Mouse (Mus musculus) hindbrain, embryonic 16.5 days (tissue): ENCODE data around the gene Nell1. TPM values are rescaled to one million over a fixed set of nuclear protein-coding genes. Genes with fewer than 3 reads are reported as not detected.

Source experiments
- ATAC-seq: fragments of 200-750 bp; cut with Nextera tagmentation; 2 replicates; pipeline ENCODE4 v1.8.0; 2017; ENCODE audit warnings: moderate TSS enrichment, moderate library complexity
- H3K27ac ChIP-seq: fragments of 300-500 bp; sonication (generic); 2 replicates; pipeline ENCODE4 v1.5.1; 2014; ENCODE audit warnings: low read depth, mild to moderate bottlenecking, control low read depth, low read length, moderate library complexity
- H3K27me3 ChIP-seq: fragments of 300-500 bp; sonication (generic); replicated peaks from 2 replicates; pipeline ENCODE4 v1.6.1; 2014; ENCODE audit warnings: low read length; ENCODE audit not compliant: control insufficient read depth, insufficient read depth
- H3K36me3 ChIP-seq: fragments of 300-500 bp; sonication (generic); 2 replicates; pipeline ENCODE4 v1.6.1; 2014; ENCODE audit warnings: mild to moderate bottlenecking, low read length, moderate library complexity, mixed read lengths; ENCODE audit not compliant: control insufficient read depth, insufficient read depth
- H3K4me1 ChIP-seq: fragments of 300-500 bp; sonication (generic); 2 replicates; pipeline ENCODE4 v1.6.1; 2014; ENCODE audit warnings: low read depth, low read length; ENCODE audit not compliant: control insufficient read depth, insufficient read depth
- H3K4me2 ChIP-seq: fragments of 300-500 bp; sonication (generic); 2 replicates; pipeline ENCODE4 v1.6.1; 2014; ENCODE audit warnings: mild to moderate bottlenecking, low read length, control low read depth, moderate library complexity
- H3K4me3 ChIP-seq: fragments of 300-500 bp; sonication (generic); 2 replicates; pipeline ENCODE4 v1.5.1; 2014; ENCODE audit warnings: mild to moderate bottlenecking, low read length, control low read depth, moderate library complexity
- H3K9ac ChIP-seq: fragments of 300-500 bp; sonication (generic); 2 replicates; pipeline ENCODE4 v1.6.1; 2014; ENCODE audit warnings: low read depth, mild to moderate bottlenecking, control low read depth, low read length, moderate library complexity
- H3K9me3 ChIP-seq: fragments of 300-500 bp; sonication (generic); 2 replicates; pipeline ENCODE4 v1.6.1; 2014; ENCODE audit warnings: mild to moderate bottlenecking, low read length, moderate library complexity; ENCODE audit not compliant: control insufficient read depth
- WGBS: fragments of 180-500 bp; shearing (Covaris S2); extraction: QIAGEN DNeasy Blood & Tissue Kit; methylation state at CpG from one replicate; pipeline ENCODE4 v1.1.7; 2014; 5-methylcytosine and 5-hydroxymethylcytosine counted together
- polyA plus RNA-seq: library from polyadenylated mRNA; unstranded; fragments of >200 nt; fragmentation: Nextera tagmentation; extraction: Ambion mirVana; gene quantifications from 2 replicates; pipeline ENCODE4 v1.2.1, GENCODE M21; 2015

Nell1 gene
- polyA plus RNA-seq, 1 experiment from 2014 or later: 38.2 TPM

- Histone ChIP-seq H3K27ac (no peak overlapping the region), H3K36me3 (no peaks in the 10 kb centered on the region), H3K27me3 (no peaks in the 10 kb centered on the region), H3K9ac (no peak overlapping the region), H3K4me2 (no peak overlapping the region), H3K4me1 (no peaks in the 10 kb centered on the region), H3K4me3 (no peak overlapping the region), H3K9me3 (no peaks in the 10 kb centered on the region)
- ATAC-seq: no peak
- WGBS: 65% methylated on average over 7 of the region's 7 CpGs
Measured at GRCm38 (mm10) chr7:49954834-49955233, 19.8 kb upstream of the Nell1 start.

DNA sequence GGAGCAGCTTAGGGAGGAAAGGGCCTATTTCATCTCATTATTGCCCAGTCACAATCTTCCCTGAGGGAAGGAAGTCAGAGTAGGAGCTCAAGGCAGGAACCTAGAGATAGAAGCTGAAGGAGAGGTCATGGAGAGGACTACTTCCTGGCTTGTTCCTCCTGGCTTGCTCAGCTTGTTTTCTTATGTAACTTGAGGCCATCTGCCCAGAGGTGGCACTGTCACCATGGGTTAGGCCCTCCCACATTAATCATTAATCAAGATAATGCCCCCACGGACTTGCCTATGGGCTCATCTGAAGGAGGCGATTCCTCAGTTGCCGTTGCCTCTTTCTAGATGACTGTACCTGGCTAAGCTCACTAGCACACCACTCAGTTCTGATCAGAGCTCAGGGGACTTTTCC is 17.5 kb upstream of the Nell1 start:
- Histone ChIP-seq H3K9me3 (no peaks in the 10 kb centered on the region), H3K27ac (no peak overlapping the region), H3K4me2 (no peak overlapping the region), H3K36me3 (no peaks in the 10 kb centered on the region), H3K4me1 (no peaks in the 10 kb centered on the region), H3K9ac (no peak overlapping the region), H3K27me3 (no peaks in the 10 kb centered on the region), H3K4me3 (no peak overlapping the region)
- WGBS: 79% methylated on average over 3 of the region's 3 CpGs
- no peak for ATAC-seq

- Histone ChIP-seq H3K36me3 (no peaks in the 10 kb centered on the region), H3K27me3 (no peaks in the 10 kb centered on the region), H3K4me3 (no peak overlapping the region), H3K9ac (no peak overlapping the region), H3K4me2 (no peak overlapping the region), H3K4me1 (no peaks in the 10 kb centered on the region), H3K9me3 (no peaks in the 10 kb centered on the region), H3K27ac (no peak overlapping the region)
- no peak for ATAC-seq
- 55% methylated on average over 2 of the region's 2 CpGs for WGBS
Measured at GRCm38 (mm10) chr7:49963764-49964163, 10.9 kb upstream of the Nell1 start.

DNA sequence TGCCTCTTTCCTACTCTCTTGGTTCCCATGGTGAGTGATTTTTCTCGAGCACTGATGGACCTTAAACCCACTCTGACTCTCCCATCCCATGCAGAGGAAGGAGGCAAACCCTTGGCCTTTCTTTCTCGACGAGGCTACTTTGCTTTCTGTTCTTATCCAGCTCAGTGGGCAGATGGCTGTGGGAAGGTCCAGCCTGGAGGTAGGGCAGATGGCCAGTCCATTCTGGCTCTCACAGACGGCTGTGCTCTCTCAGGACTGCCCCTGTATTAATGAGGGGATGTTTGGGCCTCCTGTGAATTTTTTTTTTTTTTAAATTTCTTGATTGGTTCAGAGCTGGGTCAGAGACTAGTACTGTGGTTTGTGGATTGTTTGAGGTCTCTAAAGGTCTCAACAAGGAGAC is 5.1 kb upstream of the Nell1 start:
- WGBS: 25% methylated on average over 4 of the region's 4 CpGs
- no peak for ATAC-seq
- H3K36me3 ChIP-seq: no peaks in the 10 kb centered on the region
- no peak overlapping the region for H3K4me2 ChIP-seq
- peaks cover 9% of the 10 kb centered on the region; the same call in 1 of the 2 replicates for H3K27me3 ChIP-seq
- H3K4me3 ChIP-seq: no peak overlapping the region
- no peaks in the 10 kb centered on the region for H3K9me3 ChIP-seq
- H3K9ac ChIP-seq: no peak overlapping the region
- no peak overlapping the region for H3K27ac ChIP-seq
- no peaks in the 10 kb centered on the region for H3K4me1 ChIP-seq

- Histone ChIP-seq H3K9me3 (no peaks in the 10 kb centered on the region), H3K4me2 (peak overlapping the region; percentile 96), H3K4me1 (peaks cover 4% of the 10 kb centered on the region), H3K27me3 (peaks cover 12% of the 10 kb centered on the region; the same call in 1 of the 2 replicates), H3K9ac (peak overlapping the region; percentile 72), H3K36me3 (no peaks in the 10 kb centered on the region), H3K27ac (peak overlapping the region; percentile 52; the same call in 1 of the 2 replicates), H3K4me3 (peak overlapping the region; percentile 60)
- ATAC-seq: peak; percentile 74
- WGBS: under 1% methylated on average over 37 of the region's 40 CpGs
Measured at GRCm38 (mm10) chr7:49975441-49976121, 917 bp downstream of the Nell1 start.

- Histone ChIP-seq H3K4me1 (0 out of 2 replicates have a peak, but pooled peaks cover 2% of the 10 kb centered on the region), H3K4me2 (no peak overlapping the region), H3K9me3 (no peaks in the 10 kb centered on the region), H3K27me3 (no peaks in the 10 kb centered on the region; the same call in 1 of the 2 replicates), H3K36me3 (no peaks in the 10 kb centered on the region), H3K27ac (no peak overlapping the region), H3K9ac (no peak overlapping the region), H3K4me3 (no peak overlapping the region)
- WGBS: 11% methylated on average over 9 of the region's 9 CpGs
- no peak for ATAC-seq
Measured at GRCm38 (mm10) chr7:49981511-49982227, 7.0 kb downstream of the Nell1 start.

GRCm38 (mm10) chr7:49984698-49985097 is 10.0 kb downstream of the Nell1 start:
- no peak overlapping the region for H3K27ac ChIP-seq
- no peaks in the 10 kb centered on the region for H3K36me3 ChIP-seq
- no peak overlapping the region for H3K9ac ChIP-seq
- ATAC-seq: no peak
- H3K27me3 ChIP-seq: no peaks in the 10 kb centered on the region; the same call in 1 of the 2 replicates
- H3K9me3 ChIP-seq: no peaks in the 10 kb centered on the region
- no peak overlapping the region for H3K4me3 ChIP-seq
- H3K4me1 ChIP-seq: 0 out of 2 replicates have a peak, but pooled peaks cover 2% of the 10 kb centered on the region
- WGBS: 25% methylated on average over 6 of the region's 6 CpGs
- no peak overlapping the region for H3K4me2 ChIP-seq

- ATAC-seq: no peak
- Histone ChIP-seq H3K4me2 (no peak overlapping the region), H3K9me3 (no peaks in the 10 kb centered on the region), H3K36me3 (no peaks in the 10 kb centered on the region), H3K27ac (no peak overlapping the region), H3K9ac (no peak overlapping the region), H3K27me3 (no peaks in the 10 kb centered on the region; the same call in 1 of the 2 replicates), H3K4me3 (no peak overlapping the region), H3K4me1 (0 out of 2 replicates have a peak, but pooled peaks cover 2% of the 10 kb centered on the region)
- 89% methylated on average over 8 of the region's 8 CpGs for WGBS
Measured at GRCm38 (mm10) chr7:49985947-49986346, 11.3 kb downstream of the Nell1 start.

DNA sequence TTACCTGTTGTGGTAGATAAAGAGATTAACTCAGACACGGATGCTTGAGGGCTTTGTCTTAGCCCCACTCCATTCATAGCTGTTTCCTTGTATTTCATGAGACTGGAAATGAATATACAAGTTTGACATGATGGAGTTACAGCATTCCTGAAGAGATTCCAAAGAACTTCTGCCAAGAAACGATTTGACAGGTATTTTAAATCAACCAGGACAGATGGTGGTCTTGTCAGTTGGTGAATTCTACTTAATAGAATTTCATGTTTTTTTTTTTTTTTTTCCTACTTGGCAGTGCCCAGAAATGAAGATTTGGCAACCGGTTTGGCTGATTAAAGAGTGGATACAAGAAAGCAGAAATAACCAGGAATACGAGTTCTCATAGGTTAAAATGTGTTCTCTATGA is 24.7 kb downstream of the Nell1 start:
- H3K4me3 ChIP-seq: no peak overlapping the region
- no peaks in the 10 kb centered on the region for H3K4me1 ChIP-seq
- no peak for ATAC-seq

More for the DNA sequence above, 24.7 kb downstream of the Nell1 start:
- Histone ChIP-seq H3K9ac (no peak overlapping the region), H3K9me3 (no peaks in the 10 kb centered on the region), H3K27me3 (no peaks in the 10 kb centered on the region), H3K4me2 (no peak overlapping the region), H3K36me3 (no peaks in the 10 kb centered on the region), H3K27ac (no peak overlapping the region)
- 77% methylated on average over 4 of the region's 4 CpGs for WGBS
